Comparison of ENCODE assay signal across 23 mouse cellular contexts in the genomic region with DNA sequence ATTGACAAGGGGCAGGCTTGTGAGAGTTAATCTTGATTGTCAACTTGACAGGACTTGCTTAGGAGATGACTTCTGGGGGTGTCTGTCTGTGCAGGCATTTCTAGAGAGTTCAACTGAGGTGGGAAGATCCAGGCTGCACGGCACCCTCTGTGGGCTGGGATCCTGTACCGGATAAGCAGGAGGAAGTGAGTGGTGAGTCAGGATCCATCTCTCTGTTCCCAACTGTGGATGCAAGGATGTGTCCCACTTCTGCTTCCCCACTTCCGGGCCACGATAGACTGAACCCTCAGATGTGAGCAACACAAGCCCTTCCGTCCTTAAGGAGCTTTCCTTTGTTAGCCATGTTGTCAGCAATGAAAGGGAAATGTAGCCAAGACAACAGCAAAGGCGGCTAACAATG. TPM values are rescaled to one million over a fixed set of nuclear protein-coding genes. Genes with fewer than 3 reads are reported as not detected.
"Had no signal": no experiment of that assay in that cellular context is flagged by ENCODE, and none has a peak within 500 bp of the region (broad histone marks: within the 10 kb centered on the region; RNA-seq: fewer than 3 reads in every experiment).

No protein-coding gene starts in this region.

- H3K9me3 ChIP-seq: liver, embryonic 13.5 days had no signal

- H3K9ac ChIP-seq: limb, embryonic 12.5 days; liver, embryonic 13.5 days; lung, embryonic 14.5 days had no signal

- H3K27ac ChIP-seq: kidney, postnatal 0 days; layer of hippocampus, adult 2 months; limb, embryonic 12.5 days; liver, embryonic 13.5 days had no signal

- DNase-seq: kidney, adult 2 months; kidney, postnatal 25 days; layer of hippocampus, adult 9-11 months; liver; liver, embryonic 13.5 days; lung, embryonic 14.5 days; lung, postnatal 10 days; lung, postnatal 4 days; midbrain, embryonic 14.5 days; thymus, adult 2 months; thymus, postnatal 14 days; thymus, postnatal 4 days had no signal

- H3K4me3 ChIP-seq: layer of hippocampus, adult 2 months; limb, embryonic 12.5 days; liver, embryonic 13.5 days had no signal

- H3K4me2 ChIP-seq: limb, embryonic 12.5 days; liver, embryonic 13.5 days; lung, embryonic 14.5 days; midbrain, embryonic 11.5 days had no signal

- H3K36me3 ChIP-seq: limb, embryonic 12.5 days; liver, embryonic 13.5 days had no signal

- H3K27me3 ChIP-seq: limb, embryonic 12.5 days; liver, embryonic 13.5 days had no signal

RNA-seq across cellular contexts. Expression of gene Aknad1, which starts 47.1 kb away (rescaled TPM):
- total RNA-seq: layer of hippocampus, postnatal 25 days; left cerebral cortex, postnatal 36 days; megakaryocyte progenitor cell, adult 5-6 weeks; midbrain, postnatal 0 days had no signal
- polyA plus RNA-seq: kidney, adult 2 months; kidney, embryonic 14.5 days; kidney, postnatal 0 days; midbrain, embryonic 11.5 days; midbrain, embryonic 14.5 days; midbrain, postnatal 0 days; neural tube, embryonic 14.5 days; small intestine, adult 2 months had no signal
